Mouse (Mus musculus) kidney, adult 8-10 months (tissue): ENCODE data around the gene Ubqln4.
A peak's percentile ranks its signal among the peaks of the same experiment; 100 is the strongest.
"Not testable (repeated sequence)": the region's sequence is repeated elsewhere in the genome, so short reads cannot be mapped to it uniquely, and the experiment has no call there.

ENCODE experiments used
- DNase-seq, 2 experiments: peaks; one replicate each; pipeline ENCODE4 v3.0.0; 2022

The Ubqln4 gene

GRCm38 (mm10) chr3:88568615-88569014 is 15.1 kb downstream of the Ubqln4 start:
- DNase-seq: no peak

DNA sequence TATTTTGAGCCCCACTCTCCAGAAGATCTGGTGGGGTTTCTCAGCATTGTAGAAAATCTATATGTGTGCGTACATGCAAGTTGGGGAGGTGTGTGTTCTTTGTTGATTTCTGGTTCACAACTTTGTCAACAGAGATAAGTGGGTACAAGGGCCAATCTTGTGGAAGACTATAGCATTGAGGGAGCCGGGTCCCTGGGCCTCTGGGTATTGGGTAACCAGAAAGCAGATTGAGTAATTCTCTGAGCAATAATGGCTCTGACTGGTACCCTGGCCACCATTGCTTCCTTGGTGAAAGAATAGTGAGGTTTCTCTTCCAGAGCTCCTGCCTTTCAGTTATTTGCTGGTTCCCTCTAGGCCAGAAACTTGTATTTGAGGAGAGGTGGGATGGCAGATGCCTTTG is 15.5 kb downstream of the Ubqln4 start:
- no peak for DNase-seq

DNA sequence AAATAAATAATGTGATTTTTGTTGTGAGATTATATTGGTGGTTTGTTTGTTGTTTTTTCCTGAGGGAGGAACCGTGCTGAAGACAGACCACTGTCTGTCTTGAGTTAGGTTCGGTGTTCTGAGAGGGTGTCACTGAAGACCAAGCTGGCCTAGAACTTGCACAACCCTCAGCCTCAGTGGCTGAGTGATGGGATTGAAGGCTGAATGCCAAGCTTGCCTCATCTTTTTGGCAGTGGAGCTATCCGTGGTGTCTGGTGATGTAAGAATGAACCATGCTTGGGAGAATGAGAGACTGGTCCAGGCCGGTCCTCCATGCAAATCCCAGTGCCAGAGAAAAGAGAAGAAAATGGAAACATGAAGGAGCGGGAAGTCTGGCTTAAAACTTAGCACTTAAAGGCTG is 16.1 kb downstream of the Ubqln4 start:
- no peak for DNase-seq

GRCm38 (mm10) chr3:88570341-88570740 is 16.8 kb downstream of the Ubqln4 start:
- DNase-seq: no peak

- DNase-seq: no peak
These were observed 18.3 kb downstream of the Ubqln4 start for GRCm38 (mm10) chr3:88571856-88572255.

DNA sequence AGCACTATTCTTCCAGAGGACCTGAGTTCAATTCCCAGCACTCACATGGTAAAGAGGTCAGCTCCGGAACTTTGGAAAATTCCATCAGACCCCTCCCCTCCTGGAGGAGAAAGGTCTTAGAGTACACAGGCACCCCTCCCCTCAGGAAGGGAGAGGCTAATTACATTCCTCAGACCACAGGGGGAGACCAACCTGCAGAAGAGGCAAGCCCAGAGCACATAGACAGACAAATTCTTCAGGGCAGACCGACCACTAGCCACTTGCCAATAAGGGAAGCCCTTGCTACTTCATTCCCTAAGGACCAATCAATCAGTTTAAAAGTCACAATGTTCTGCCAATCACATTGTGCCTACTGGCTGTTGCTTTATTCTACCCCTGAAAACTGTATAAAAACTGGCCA is 19.3 kb downstream of the Ubqln4 start:
- DNase-seq: no peak

DNA sequence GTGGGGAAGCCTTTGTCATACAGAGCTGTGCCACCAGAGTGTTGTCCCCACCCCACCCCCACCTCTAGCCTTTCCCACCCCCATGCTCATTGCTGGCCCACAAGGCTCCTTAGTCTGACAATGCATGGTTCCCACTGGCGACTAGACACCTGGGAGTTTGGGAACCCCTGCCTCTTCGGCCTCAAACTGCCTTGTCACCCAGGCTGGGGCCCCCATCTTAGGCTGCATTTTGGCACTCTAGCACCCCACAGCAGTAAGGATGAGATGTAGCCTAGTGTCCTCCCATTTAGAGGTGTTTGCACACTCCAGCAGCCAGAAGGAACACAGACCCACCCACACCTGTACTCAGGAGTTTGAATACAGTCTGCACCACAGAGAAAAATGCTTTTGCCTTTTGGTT is 20.3 kb downstream of the Ubqln4 start:
- DNase-seq: no peak

- DNase-seq: no peak
These were observed 22.0 kb downstream of the Ubqln4 start, which contains the start of gene Ssr2 for GRCm38 (mm10) chr3:88575540-88575939. TSS of gene Ssr2 (plus strand) at chr3:88575876.

- DNase-seq: not testable (repeated sequence)
These were observed 24.3 kb downstream of the Ubqln4 start for GRCm38 (mm10) chr3:88577846-88578245.

DNA sequence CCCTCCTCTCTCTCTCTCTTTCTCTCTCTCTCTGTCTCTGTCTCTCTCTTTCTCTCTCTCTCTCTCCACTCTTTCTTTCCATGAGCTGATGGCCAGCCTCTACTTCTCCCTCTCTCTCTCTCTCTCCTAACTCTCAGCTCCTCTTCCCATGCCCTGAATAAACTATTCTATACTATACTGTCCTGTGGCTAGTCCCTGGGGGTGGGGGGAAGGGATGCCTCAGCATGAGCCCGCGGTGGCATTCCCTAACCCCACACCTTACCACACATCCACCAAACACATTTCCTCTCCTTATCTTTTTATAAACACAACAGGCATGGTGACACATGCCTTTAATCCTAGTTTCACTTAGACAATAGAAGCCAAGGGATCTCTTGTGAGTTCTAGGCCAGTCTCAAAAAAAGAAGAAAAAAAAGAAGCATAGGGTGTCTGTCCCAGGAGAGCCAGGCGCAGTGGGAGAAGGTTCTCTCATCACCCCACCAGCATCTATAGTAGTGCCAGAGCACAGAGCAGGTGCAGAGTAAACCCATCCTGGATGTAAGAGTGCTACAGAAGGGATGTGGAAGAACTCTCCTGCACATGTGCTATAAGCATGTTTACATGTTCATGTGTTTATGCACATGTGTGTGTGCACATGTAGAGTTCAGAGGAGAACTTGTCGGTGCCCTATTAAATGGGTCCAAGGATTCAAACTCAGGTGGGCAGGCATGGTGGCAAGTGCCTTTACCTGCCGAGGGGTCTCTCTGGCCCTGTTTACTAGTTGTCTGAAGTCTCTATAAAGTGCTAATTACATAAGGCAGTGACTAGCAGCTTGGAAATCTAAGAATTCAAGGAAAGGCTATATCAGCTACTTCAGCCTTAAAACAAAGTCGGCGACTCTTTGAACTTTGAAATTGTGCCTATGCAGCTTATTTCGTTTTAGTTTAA is 25.2 kb downstream of the Ubqln4 start:
- no peak for DNase-seq

DNA sequence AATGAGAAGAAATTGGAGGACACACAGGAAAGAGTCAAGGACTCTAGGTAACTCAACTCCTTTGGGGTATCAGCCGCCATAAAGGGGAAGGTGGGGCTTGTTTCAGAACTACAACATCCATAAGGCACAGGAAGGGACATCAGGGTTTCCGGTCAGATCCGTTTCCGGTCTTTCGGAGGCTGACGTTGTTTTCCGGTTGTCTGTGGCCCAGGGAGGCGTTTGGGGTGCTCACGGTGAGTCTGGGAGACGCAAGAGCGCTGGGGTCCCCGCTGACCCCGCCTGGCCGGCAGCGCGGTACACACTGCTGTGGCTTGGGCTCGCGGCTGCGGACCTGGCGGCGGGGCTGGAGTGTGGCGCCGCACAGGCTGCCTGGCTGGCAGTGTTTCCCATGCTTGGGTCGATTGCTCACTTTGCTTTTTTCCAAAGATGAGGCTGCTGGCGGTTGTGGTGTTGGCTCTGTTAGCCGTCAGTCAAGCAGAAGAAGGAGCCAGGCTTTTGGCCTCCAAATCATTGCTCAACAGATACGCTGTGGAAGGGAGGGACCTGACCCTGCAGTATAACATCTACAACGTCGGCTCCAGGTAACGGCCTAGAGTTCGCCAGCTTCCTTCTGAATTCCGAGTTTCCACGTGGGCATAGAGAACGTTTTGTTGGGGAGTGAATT is 26.0 kb downstream of the Ubqln4 start:
- peak; percentile 81 to 84 for DNase-seq

GRCm38 (mm10) chr3:88585769-88586168 is 32.2 kb downstream of the Ubqln4 start:
- no peak for DNase-seq

GRCm38 (mm10) chr3:88586640-88587039 is 33.1 kb downstream of the Ubqln4 start:
- DNase-seq: no peak

DNA sequence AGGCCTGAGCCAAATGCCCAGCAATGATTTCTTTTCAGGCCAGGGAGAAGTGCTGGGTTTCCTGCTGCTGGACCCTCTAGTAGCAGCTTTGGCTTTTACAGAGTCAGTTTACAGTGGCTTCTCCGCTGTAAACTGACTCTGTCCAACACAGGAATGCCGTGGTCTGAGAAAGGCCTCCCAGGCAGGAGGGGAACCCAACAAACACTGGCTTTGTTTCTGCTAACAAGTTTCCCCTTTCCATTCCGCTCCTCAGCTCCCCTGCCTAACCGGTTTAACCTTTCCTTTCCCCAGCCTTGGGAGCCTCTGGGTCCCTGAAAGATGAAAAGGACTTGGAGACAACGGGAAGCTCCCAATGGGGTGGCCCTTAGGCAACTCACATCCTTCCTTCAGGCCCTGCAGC is 36.7 kb downstream of the Ubqln4 start:
- no peak for DNase-seq

GRCm38 (mm10) chr3:88591044-88591443 is 37.5 kb downstream of the Ubqln4 start:
- no peak for DNase-seq

DNA sequence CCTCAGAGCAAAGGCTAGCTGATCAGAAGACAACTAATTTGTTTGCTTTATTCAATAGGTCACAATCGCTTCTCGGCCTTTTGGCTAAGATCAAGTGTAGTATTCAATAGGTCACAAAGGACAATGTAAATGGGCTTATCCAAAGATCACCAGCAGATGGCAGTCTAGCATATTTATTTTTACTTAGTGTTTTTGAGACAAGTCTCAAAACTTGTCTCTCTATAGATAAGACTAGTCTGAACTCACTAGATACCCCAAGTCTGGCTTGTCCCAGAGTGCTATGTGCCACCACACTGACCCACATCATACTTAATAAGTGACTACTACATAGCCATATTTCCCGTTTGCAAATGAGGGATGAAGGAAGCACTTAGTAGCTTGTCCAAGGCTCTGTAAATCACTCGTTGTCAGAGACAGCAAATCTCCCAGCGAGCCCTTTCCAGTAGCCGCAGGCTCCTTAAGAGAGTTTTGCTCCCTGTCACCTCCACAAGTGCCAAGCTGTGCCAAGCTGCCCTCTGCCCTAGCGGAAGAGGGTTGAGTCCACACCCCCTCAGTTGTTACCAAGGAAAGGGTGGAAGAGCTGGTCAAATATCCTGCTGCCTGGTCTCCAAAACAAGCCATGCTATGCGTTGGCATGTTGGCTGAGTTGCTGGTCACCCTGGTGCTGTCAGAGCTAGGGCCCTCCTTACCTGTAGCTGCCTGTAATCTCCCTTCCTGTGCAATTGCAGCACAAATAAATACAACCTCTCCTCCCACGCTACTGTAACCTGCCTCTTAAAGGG is 38.6 kb downstream of the Ubqln4 start:
- DNase-seq: peak; percentile 54 to 55

- DNase-seq: no peak
These were observed 39.5 kb downstream of the Ubqln4 start for GRCm38 (mm10) chr3:88592942-88593576.

DNA sequence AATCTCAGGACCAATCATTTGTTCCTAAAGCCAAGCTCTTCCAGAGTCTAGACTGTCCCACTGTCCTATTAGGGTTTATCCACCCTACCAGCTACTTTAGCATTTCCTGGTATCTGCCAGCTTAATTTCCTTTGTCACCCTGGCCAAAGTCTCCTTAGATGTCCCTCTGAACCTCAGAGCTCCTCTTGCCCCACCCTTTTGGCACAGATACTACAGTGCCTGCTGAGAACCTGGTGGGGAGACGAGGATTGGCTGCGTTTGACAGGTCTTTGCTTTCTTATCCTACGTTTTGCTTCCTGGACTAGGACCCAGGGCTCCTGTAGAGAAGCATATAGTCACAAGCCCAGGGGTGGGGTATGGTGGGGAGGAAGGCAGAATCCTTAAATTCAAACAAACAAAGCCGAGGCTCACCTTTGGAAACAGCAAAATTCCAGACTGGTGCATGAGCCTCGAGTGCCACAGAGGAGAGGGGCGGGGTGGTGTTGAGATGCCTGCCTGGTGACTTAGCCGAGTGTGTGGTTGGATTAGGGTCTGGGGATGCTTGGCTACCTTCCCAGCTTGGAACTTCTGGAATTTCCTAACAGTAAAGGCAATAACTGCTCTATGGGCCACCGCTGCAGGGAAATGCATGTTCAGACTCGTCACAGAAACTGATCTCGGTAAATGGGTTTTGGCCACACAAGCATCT is 40.5 kb downstream of the Ubqln4 start:
- DNase-seq: peak; percentile 42 to 54

DNA sequence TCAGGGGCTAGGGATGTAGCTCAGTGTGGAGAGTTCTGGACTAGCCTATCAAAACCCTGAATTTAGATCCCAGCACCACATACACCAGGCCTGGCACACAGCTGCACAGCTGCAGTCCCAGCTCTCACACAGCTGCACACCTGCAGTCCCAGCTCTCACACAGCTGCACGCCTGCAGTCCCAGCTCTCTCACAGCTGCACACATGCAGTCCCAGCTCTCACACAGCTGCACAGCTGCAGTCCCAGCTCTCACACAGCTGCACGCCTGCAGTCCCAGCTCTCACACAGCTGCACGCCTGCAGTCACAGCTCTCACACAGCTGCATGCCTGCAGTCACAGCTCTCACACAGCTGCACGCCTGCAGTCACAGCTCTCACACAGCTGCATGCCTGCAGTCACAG is 43.0 kb downstream of the Ubqln4 start:
- not testable (repeated sequence) for DNase-seq

GRCm38 (mm10) chr3:88602466-88602865 is 48.9 kb downstream of the Ubqln4 start:
- DNase-seq: no peak

- DNase-seq: peak; percentile 84 to 92
These were observed 50.2 kb downstream of the Ubqln4 start for GRCm38 (mm10) chr3:88603714-88604161.

- DNase-seq: no peak
These were observed 51.3 kb downstream of the Ubqln4 start for GRCm38 (mm10) chr3:88604863-88605262.
